Mouse (Mus musculus): ENCODE measurements around the gene Hacl1. TPM values are rescaled to one million over a fixed set of nuclear protein-coding genes. Genes with fewer than 3 reads are reported as not detected.

The Hacl1 gene
- 7.5 to 12.2 TPM (median 9.3 TPM) in 4 replicates for total RNA-seq (2023)

DNA sequence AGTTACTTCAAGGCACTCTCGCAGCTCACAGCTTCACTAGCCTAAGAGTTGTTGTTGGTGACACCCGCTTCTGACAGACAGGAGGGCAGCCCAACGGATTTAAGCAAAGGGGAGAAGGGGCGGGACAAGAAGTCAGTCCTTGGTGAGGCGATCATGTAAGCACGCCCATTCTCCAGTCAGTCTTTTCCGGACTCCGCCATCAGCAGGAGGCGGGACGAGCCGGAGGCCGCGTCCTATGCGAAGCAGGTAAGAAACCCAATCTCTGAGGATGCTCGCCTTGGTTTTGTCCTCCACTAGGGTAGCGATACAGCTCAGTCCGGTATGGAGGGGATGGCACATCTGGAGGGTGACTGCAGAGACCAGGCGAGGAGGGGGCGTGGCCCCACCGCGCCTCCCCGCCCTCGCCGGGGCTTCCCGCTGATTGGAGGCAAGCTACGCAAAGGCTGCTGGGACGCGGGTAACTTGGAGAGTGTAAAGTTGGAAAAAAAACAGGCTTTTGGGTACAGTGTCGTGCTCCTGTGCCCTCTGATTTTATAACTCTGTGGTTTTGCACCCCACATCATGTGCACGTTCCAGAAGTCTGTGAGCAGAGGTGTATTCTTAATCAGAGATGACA is at the start of gene Hacl1, which contains the start of gene Btd:
Hacl1 (minus strand) TSS at position 397 of the 616 bp plus-strand sequence.
Btd (plus strand) TSS at position 139 of the 616 bp plus-strand sequence.

DNA sequence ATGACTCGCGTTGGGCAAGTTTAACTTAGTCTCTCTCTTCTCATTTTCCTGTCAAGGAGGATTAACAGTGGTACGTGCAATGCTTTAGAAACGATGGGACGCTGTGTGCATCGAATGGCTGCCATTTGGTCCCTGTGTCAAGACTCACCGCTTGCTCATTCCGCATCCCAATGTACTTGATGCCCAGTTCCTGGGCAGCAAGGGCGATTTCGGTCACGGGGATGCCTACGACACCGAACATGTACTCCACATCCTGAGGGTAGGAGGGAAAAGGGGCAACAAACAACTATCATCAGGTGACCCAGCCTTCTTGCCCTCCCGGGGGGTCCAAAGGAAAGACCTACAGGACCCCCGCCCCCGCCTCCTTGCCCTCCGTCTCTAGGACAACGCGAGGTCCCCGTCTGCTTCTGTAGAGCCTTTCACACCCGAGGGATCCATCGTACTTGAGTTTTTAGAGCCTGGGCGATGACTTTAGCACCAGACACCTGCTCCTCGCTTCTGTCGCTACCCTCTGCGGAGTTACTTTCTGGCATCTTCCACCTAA is 668 bp downstream of the Hacl1 start, which contains the start of gene Gm49387:
Gm49387 (minus strand) TSS at position 533 of the 544 bp plus-strand sequence.

DNA sequence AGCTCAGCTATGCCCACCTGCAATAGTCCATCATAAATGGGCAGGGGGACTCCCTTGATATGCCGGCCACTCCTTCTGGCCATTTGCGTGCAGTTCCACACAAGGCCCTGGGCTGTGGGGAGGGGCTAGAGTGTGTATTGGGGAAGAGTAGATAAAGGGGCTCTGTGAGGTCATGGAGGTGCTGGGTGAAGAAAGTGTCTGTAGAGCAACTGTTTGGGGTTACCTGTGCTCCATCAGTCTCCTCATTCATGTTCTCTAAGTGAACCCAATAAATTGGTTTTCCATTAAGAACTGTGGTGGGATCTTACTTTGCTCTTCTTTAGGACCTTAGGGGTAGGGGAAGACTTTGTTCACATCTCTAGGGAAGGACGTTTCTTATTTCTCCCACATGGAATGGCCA is 49.8 kb downstream of the Hacl1 start, which contains the start of gene Colq:
Colq (minus strand) TSS at position 101 of the 400 bp plus-strand sequence.

Other genes starting within 250 kb of the Hacl1 start
- 260 to 320 TPM (median 313 TPM) in 4 replicates for gene Sh3bp5, start 205.2 kb downstream of the Hacl1 start, total RNA-seq (2023)
- 29.7 to 37.5 TPM (median 31.8 TPM) in 4 replicates for gene Eaf1, start 146.9 kb downstream of the Hacl1 start, total RNA-seq (2023)
- gene Mettl6, start 146.2 kb downstream of the Hacl1 start, total RNA-seq (2023): 32.2 to 40.3 TPM (median 36.3 TPM) in 4 replicates
- 3.1 to 4.0 TPM (median 3.6 TPM) in 4 replicates for gene Colq, start 49.9 kb downstream of the Hacl1 start, total RNA-seq (2023)
- gene Gm49387, start 408 bp downstream of the Hacl1 start, total RNA-seq (2023): 1.0 TPM in 1 of 4 replicates, not detected in the others
- gene Btd, start 258 bp downstream of the Hacl1 start, total RNA-seq (2023): 15.6 to 17.3 TPM (median 16.9 TPM) in 4 replicates
- gene Ankrd28, start 189.4 kb upstream of the Hacl1 start, total RNA-seq (2023): 39.7 to 46.3 TPM (median 40.5 TPM) in 4 replicates